Mouse (Mus musculus): ENCODE results near the gene Vmn2r32. TPM values are rescaled to one million over a fixed set of nuclear protein-coding genes. Genes with fewer than 3 reads are reported as not detected.
"Not testable (repeated sequence)": the region's sequence is repeated elsewhere in the genome, so short reads cannot be mapped to it uniquely, and the experiment has no call there.

The Vmn2r32 gene
- not detected in 2 replicates for polyA plus RNA-seq (2015; fragmentation: Nextera tagmentation; extraction: Ambion mirVana)

DNA sequence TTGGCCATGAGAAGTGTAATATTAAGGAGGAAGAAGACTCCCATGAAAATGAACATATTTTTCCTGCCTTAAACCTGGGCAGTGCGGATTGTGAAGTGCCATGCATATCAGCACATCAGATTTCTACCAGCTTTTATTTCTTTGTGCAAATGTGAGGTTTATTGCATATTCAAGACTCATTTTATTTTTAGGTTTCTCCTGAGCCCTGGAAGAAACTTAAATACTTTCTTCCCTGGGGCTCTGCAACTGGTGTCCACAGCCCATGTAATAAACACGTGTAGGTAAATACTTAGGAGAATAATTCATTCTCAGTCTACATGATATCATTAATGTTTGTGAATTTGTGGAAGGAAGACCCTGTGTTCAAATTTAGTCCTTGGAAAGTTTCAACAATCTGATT, at the start of gene Vmn2r32:
Gene Vmn2r32 (minus strand): TSS at position 101 of the 400 bp plus-strand sequence.
- WGBS: 20% methylated on average over 1 of the region's 2 CpGs
- H3K36me3 ChIP-seq (ENCODE audit: control insufficient read depth, insufficient read depth); H3K9me3 ChIP-seq (ENCODE audit: control insufficient read depth); H3K27me3 ChIP-seq (replicated peaks; ENCODE audit: control insufficient read depth, insufficient read depth, low read length); H3K9ac ChIP-seq (ENCODE audit: low read depth, low read length); H3K27ac ChIP-seq (ENCODE audit: low read depth, low read length); H3K4me3 ChIP-seq (ENCODE audit: low read depth, low read length); H3K4me2 ChIP-seq (replicated peaks; ENCODE audit: low read depth); ATAC-seq; H3K4me1 ChIP-seq (replicated peaks; ENCODE audit: control insufficient read depth, insufficient read depth, low read length): not testable (repeated sequence)

Other genes starting within 250 kb of the Vmn2r32 start
- gene Vmn2r29, start 232.7 kb downstream of the Vmn2r32 start, polyA plus RNA-seq (2015; fragmentation: Nextera tagmentation; extraction: Ambion mirVana): 0.09 TPM in 1 of 2 replicates, not detected in the other
- 0.98 and 1.6 TPM in 2 replicates for gene Gm45844, start 201.7 kb downstream of the Vmn2r32 start, polyA plus RNA-seq (2015; fragmentation: Nextera tagmentation; extraction: Ambion mirVana)
- gene Clcn4, start 179.2 kb downstream of the Vmn2r32 start, polyA plus RNA-seq (2015; fragmentation: Nextera tagmentation; extraction: Ambion mirVana): 31.9 and 32.0 TPM in 2 replicates
- not detected in 2 replicates for gene Vmn2r30, start 142.4 kb downstream of the Vmn2r32 start, polyA plus RNA-seq (2015; fragmentation: Nextera tagmentation; extraction: Ambion mirVana)
- not detected in 2 replicates for gene Gm45783, start 105.4 kb downstream of the Vmn2r32 start, polyA plus RNA-seq (2015; fragmentation: Nextera tagmentation; extraction: Ambion mirVana)
- gene Vmn2r31, start 80.3 kb downstream of the Vmn2r32 start, polyA plus RNA-seq (2015; fragmentation: Nextera tagmentation; extraction: Ambion mirVana): not detected in 2 replicates
- not detected in 2 replicates for gene Vmn2r33, start 86.8 kb upstream of the Vmn2r32 start, polyA plus RNA-seq (2015; fragmentation: Nextera tagmentation; extraction: Ambion mirVana)
- not detected in 2 replicates for gene Vmn2r34, start 209.5 kb upstream of the Vmn2r32 start, polyA plus RNA-seq (2015; fragmentation: Nextera tagmentation; extraction: Ambion mirVana)

All from intestine, postnatal 0 days (tissue).